Mouse (Mus musculus) forebrain, embryonic 16.5 days (tissue): Measurements from ENCODE around the gene Doxl2. TPM values are rescaled to one million over a fixed set of nuclear protein-coding genes. Genes with fewer than 3 reads are reported as not detected.

Experiments
- ATAC-seq: fragments of 200-750 bp; cut with Nextera tagmentation; 2 replicates; pipeline ENCODE4 v1.8.0; 2017; ENCODE audit warnings: mild to moderate bottlenecking, moderate library complexity
- H3K27ac ChIP-seq: fragments of 300-500 bp; sonication (generic); 2 replicates; pipeline ENCODE4 v1.5.1; 2014; ENCODE audit warnings: low read length, control low read depth
- H3K27me3 ChIP-seq: fragments of 300-500 bp; sonication (generic); replicated peaks from 2 replicates; pipeline ENCODE4 v1.6.1; 2014; ENCODE audit warnings: low read length; ENCODE audit not compliant: control insufficient read depth, insufficient read depth
- H3K36me3 ChIP-seq: fragments of 300-500 bp; sonication (generic); 2 replicates; pipeline ENCODE4 v1.6.1; 2014; ENCODE audit not compliant: control insufficient read depth, insufficient read depth
- H3K4me1 ChIP-seq: fragments of 300-500 bp; sonication (generic); replicated peaks from 2 replicates; pipeline ENCODE4 v1.6.1; 2014; ENCODE audit warnings: low read length; ENCODE audit not compliant: control insufficient read depth, insufficient read depth
- H3K4me2 ChIP-seq: fragments of 300-500 bp; sonication (generic); 2 replicates; pipeline ENCODE4 v1.6.1; 2014; ENCODE audit warnings: mild to moderate bottlenecking, low read length, control low read depth
- H3K4me3 ChIP-seq: fragments of 300-500 bp; sonication (generic); replicated peaks from 2 replicates; pipeline ENCODE4 v1.5.1; 2014; ENCODE audit warnings: mild to moderate bottlenecking, low read length, control low read depth
- H3K9ac ChIP-seq: fragments of 300-500 bp; sonication (generic); replicated peaks from 2 replicates; pipeline ENCODE4 v1.6.1; 2014; ENCODE audit warnings: low read depth, low read length, control low read depth
- H3K9me3 ChIP-seq: fragments of 300-500 bp; sonication (generic); 2 replicates; pipeline ENCODE4 v1.6.1; 2016; ENCODE audit warnings: low read length; ENCODE audit not compliant: control insufficient read depth
- WGBS: fragments of 180-500 bp; shearing (Covaris S2); extraction: QIAGEN DNeasy Blood & Tissue Kit; methylation state at CpG from one replicate; pipeline ENCODE4 v1.1.7; 2014; 5-methylcytosine and 5-hydroxymethylcytosine counted together
- polyA plus RNA-seq: library from polyadenylated mRNA; unstranded; fragments of >200 nt; fragmentation: Nextera tagmentation; extraction: Ambion mirVana; gene quantifications from 2 replicates; pipeline ENCODE4 v1.2.1, GENCODE M21; 2015

Doxl2 gene
- polyA plus RNA-seq, 1 experiment from 2014 or later = not detected

DNA sequence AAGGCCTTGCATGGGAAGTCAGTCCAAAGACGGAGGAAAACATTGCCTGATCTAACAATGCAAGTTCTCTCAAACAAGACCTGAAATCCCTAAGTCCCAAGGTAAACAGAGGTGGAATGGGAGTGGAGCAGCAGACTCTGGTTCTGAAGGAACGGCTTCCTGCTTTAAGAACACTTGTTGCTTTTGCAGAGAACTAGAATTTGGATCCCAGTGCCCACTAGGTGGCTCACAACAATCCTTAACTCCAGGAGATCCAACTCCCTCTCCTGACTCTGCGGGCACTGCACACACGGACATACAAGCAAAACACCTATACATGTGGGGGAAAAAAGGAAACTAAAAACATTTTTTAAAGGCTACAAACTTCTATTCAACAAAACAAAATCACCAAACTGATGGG is 28.6 kb downstream of the Doxl2 start:
- ATAC-seq = no peak
- Histone ChIP-seq H3K36me3 (no peaks in the 10 kb centered on the region), H3K4me3 (no peak overlapping the region), H3K4me2 (no peak overlapping the region), H3K4me1 (peaks cover 3% of the 10 kb centered on the region; the same call in 1 of the 2 replicates), H3K9me3 (no peaks in the 10 kb centered on the region), H3K9ac (no peak overlapping the region), H3K27ac (no peak overlapping the region), H3K27me3 (no peaks in the 10 kb centered on the region)
- 47% methylated on average over 4 of the region's 4 CpGs for WGBS

DNA sequence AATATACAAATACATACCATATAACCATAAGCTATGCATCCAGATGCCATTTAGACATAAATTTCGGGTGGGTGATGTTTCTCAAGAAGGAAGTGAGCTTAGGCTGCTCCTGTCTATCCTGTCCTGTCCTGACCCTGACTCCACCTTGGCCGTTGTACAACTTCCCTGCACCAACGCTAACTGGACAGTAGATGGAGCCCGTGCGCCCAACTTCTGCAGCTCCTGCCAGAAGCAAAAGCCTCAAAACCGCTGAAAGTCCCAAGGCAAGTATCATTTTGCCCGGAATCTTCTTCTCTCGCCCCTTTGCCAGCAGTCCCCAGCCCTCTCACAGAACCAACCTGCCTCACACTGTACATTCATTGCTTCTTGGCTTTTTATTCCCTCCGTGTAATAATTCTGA is 33.2 kb downstream of the Doxl2 start:
- no peaks in the 10 kb centered on the region for H3K36me3 ChIP-seq
- no peaks in the 10 kb centered on the region for H3K9me3 ChIP-seq
- 1% methylated on average over 9 of the region's 9 CpGs for WGBS
- ATAC-seq = no peak; the same call in 1 of the 2 replicates
- peaks cover 8% of the 10 kb centered on the region for H3K4me1 ChIP-seq
- peak overlapping the region; percentile 56 for H3K4me2 ChIP-seq
- H3K9ac ChIP-seq = no peak overlapping the region
- peak overlapping the region; percentile 38 for H3K4me3 ChIP-seq
- no peaks in the 10 kb centered on the region for H3K27me3 ChIP-seq
- H3K27ac ChIP-seq = no peak overlapping the region

DNA sequence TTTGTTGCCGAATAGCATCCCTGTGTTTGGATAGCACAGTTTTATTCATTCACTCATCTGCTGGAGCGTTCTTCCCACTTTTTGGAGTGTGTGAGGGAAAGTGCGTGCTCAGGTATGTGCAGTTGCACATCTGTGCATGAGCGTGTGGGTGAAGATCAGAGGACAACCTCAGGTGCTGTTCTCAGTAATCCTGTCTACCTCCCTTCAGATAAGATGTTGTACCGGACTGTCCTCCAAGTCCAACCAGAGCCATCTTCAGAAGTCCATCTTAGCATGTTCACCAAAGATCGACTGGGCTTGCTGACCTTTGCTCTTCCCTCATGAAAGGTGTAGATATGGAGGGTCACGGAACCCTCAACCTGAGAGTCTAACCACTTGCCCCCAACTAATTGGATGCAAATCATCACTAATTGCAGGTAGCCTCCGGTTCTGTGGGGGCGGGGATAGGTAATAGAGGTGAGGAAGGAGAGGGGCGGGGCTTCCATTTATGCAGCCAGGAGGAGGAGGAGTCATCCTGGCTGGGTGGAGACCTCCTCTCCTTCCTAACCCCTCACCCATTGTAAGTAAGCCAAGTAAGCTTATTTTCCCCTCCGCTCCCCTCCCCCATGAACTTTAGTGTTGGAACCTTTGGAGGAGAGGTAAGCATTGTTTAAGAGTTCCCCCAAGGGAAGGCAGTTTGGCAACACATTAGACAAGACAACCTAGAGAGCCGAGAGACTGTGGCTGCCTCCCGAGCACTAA is 33.8 kb downstream of the Doxl2 start:
- Histone ChIP-seq H3K36me3 (no peaks in the 10 kb centered on the region), H3K4me1 (peaks cover 8% of the 10 kb centered on the region), H3K27ac (no peak overlapping the region), H3K4me2 (peak overlapping the region; percentile 56), H3K27me3 (no peaks in the 10 kb centered on the region), H3K4me3 (peak overlapping the region; percentile 38), H3K9me3 (no peaks in the 10 kb centered on the region), H3K9ac (no peak overlapping the region)
- ATAC-seq = no peak
- whole genome bisulfite sequencing = 15% methylated on average over 13 of the region's 13 CpGs

DNA sequence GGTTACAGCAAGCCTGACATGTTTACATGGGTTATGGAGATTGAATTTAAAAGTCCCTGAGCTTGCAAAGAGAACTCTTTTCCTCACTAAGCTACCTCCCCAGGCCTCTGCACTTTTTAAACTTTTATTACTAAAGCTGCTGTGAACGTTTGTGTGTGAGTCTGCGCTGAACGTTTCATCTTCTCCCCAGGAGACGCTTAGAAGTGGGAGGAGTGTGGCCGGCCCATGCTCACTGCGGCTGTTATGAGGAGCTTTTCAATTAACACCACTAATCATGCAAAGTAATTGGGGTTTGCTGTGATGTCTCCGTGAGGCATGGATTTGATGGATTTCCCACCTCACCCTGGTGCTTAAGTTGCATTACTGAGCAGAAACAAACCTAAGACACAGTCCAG is 34.4 kb downstream of the Doxl2 start:
- no peaks in the 10 kb centered on the region for H3K27me3 ChIP-seq
- no peaks in the 10 kb centered on the region for H3K36me3 ChIP-seq
- 7% methylated on average over 7 of the region's 7 CpGs for WGBS
- no peak for ATAC-seq
- H3K4me1 ChIP-seq = peaks cover 8% of the 10 kb centered on the region
- H3K9ac ChIP-seq = no peak overlapping the region
- no peaks in the 10 kb centered on the region for H3K9me3 ChIP-seq
- no peak overlapping the region for H3K27ac ChIP-seq
- no peak overlapping the region for H3K4me2 ChIP-seq
- H3K4me3 ChIP-seq = no peak overlapping the region

DNA sequence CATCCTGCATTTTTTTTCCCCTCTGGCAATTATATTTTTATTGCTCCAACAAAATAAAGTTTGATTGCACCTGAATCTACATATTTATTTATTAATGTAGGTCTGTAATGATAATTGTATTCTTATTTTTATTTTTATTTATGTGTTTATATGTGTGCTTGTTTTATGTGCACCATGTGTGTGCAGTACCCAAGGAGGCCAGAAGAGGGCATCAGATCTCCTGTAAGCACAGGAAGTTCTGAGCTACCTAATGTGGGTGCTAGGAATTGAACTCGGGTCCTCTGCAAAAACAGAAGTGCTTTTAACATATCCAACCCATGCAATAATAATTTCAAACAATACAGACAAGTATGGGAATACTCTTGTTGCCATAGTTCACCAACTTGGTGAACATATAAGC is 34.9 kb downstream of the Doxl2 start:
- no peak for ATAC-seq
- no peak overlapping the region for H3K4me3 ChIP-seq
- H3K27me3 ChIP-seq = no peaks in the 10 kb centered on the region
- no peaks in the 10 kb centered on the region for H3K9me3 ChIP-seq
- WGBS = 94% methylated on average over 1 of the region's 1 CpGs
- H3K9ac ChIP-seq = no peak overlapping the region
- H3K36me3 ChIP-seq = no peaks in the 10 kb centered on the region
- H3K27ac ChIP-seq = no peak overlapping the region
- peaks cover 8% of the 10 kb centered on the region for H3K4me1 ChIP-seq
- no peak overlapping the region for H3K4me2 ChIP-seq

DNA sequence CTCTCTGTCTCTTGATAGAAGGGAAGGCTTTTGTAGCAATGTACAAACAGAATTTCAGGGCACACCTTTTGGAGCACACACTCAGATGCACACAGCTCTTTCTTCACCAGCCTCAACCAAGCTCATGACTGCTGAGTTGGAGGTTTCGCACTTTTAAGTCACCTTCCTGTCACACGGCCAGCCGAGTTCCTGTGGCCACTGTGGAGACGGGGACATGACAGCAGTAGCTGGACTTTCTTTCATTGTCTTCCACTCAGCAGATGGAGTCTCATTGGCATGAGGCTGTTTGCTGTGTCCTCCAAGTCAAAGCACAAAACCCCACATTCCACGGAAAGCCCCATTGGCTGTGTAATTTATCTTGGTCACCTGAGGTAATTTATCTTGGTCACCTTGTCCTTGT is 36.4 kb downstream of the Doxl2 start:
- Histone ChIP-seq H3K27ac (no peak overlapping the region), H3K4me2 (no peak overlapping the region), H3K36me3 (no peaks in the 10 kb centered on the region), H3K4me3 (no peak overlapping the region), H3K9me3 (no peaks in the 10 kb centered on the region), H3K9ac (no peak overlapping the region), H3K4me1 (peaks cover 8% of the 10 kb centered on the region), H3K27me3 (no peaks in the 10 kb centered on the region)
- 89% methylated on average over 5 of the region's 5 CpGs for WGBS
- ATAC-seq = no peak

DNA sequence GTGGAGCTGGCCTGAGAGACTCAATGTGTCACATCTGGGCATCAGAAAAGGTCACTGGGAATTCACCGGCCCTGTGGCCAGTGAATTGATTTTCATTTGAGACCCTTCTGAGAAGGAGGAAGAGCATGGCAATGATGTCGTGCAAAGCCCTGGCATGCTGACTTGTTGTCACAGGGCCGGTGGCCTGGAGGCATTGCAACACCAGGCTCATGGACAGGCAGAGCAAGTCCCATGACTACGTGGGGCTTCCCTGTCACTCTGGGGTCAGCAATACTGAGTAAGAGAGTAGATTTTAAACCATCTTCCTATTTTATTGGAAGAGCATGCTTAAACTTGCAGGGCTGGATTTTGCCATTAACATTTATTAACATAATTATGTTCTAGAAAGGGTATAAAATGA is 38.3 kb downstream of the Doxl2 start:
- Histone ChIP-seq H3K4me3 (no peak overlapping the region), H3K4me2 (no peak overlapping the region), H3K27me3 (no peaks in the 10 kb centered on the region), H3K4me1 (peaks cover 8% of the 10 kb centered on the region), H3K9me3 (no peaks in the 10 kb centered on the region), H3K36me3 (no peaks in the 10 kb centered on the region), H3K27ac (no peak overlapping the region), H3K9ac (no peak overlapping the region)
- no peak for ATAC-seq
- 84% methylated on average over 4 of the region's 4 CpGs for WGBS

DNA sequence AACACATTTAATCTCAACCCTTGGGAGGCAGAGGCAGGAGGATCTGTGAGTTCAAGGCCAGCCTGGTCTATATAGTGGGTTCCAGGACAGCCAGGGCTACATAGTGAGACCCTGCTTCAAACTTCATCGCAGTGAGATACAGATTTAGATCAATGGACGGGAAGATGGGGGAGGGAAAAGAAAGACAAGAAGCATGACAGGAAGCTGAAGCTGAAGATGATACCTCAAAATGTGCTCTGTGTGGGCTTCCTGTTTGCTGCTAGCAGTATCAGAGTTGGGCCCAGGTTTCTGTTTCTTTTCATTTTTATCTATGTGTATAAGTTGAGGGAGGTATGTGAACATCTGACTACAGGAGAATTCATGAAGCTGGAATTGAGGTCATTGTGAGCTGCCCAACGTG is 38.7 kb downstream of the Doxl2 start:
- Histone ChIP-seq H3K27me3 (no peaks in the 10 kb centered on the region), H3K9ac (no peak overlapping the region), H3K9me3 (no peaks in the 10 kb centered on the region), H3K4me2 (no peak overlapping the region), H3K4me3 (no peak overlapping the region), H3K27ac (no peak overlapping the region), H3K4me1 (peaks cover 4% of the 10 kb centered on the region), H3K36me3 (no peaks in the 10 kb centered on the region)
- WGBS = 87% methylated on average over 3 of the region's 3 CpGs
- no peak for ATAC-seq

DNA sequence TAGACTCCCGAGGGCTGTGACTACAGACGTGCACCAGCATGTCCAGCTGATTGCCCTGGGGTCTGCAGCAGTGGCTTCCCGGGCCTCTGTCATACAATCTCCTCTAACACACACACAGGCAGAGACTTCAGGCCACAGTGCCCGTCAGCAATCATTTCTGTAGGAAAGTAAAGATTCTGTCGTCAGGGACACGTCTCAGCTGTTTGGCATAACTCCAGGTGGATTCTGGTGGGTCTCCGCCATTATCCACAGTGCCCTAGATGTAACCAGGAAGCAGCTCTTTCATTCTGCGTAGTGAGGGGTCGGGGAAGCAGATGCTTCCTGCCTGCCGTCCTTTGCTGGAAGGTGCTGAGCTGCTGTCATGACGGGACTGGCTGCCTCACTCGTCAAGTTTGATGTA is 42.4 kb downstream of the Doxl2 start:
- H3K36me3 ChIP-seq = no peaks in the 10 kb centered on the region
- H3K9me3 ChIP-seq = no peaks in the 10 kb centered on the region
- no peaks in the 10 kb centered on the region for H3K27me3 ChIP-seq
- H3K9ac ChIP-seq = no peak overlapping the region
- 75% methylated on average over 12 of the region's 12 CpGs for WGBS
- H3K4me3 ChIP-seq = no peak overlapping the region
- H3K4me2 ChIP-seq = no peak overlapping the region
- H3K4me1 ChIP-seq = peaks cover 11% of the 10 kb centered on the region
- ATAC-seq = no peak
- no peak overlapping the region for H3K27ac ChIP-seq

DNA sequence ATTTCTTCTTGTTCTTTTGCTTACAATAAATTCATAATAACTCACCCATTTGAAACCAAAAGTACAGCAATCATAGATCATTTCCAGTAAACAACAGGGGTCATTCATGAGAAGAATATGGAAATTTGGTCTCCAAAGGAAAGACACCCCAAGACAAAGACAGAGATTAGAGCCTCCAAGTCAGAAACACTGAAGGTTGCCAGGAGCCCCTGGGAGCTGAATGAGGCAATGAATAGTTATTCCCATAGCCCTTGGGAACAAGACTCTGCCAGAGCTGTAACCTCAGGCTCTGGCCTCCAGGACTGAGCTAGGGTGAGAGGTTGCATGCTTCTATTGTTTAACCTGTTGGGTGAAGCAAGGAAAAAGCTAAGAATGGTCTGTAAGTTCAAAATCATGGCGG is 44.6 kb downstream of the Doxl2 start:
- Histone ChIP-seq H3K4me3 (no peak overlapping the region), H3K4me1 (peaks cover 13% of the 10 kb centered on the region), H3K27ac (no peak overlapping the region), H3K9ac (no peak overlapping the region), H3K4me2 (no peak overlapping the region), H3K9me3 (no peaks in the 10 kb centered on the region), H3K36me3 (no peaks in the 10 kb centered on the region), H3K27me3 (peaks cover 3% of the 10 kb centered on the region; the same call in 1 of the 2 replicates)
- no peak for ATAC-seq
- WGBS = 94% methylated on average over 1 of the region's 1 CpGs
